Mouse (Mus musculus): ENCODE measurements at regions not wholly inside any gene's neighbourhood (a gene's known extent, or its start where the extent isn't known, plus 50 kb on each side); places are given as distances from the start of the nearest gene placed in this dataset.

GRCm38 (mm10) chr8:15388791-15389190 lies 342.9 kb upstream of the BB014433 start:
- no peak overlapping the region for H3K4me3 ChIP-seq (replicated peaks; ENCODE audit: extremely low read depth, low read depth, low read length)
- TF ChIP-seq POLR2A (IDR thresholded peaks at IDR 0.05; ENCODE audit: borderline replicate concordance, extremely low read depth, low read depth, low read length) (no peak), CTCF (IDR thresholded peaks at IDR 0.05; ENCODE audit: insufficient read depth, low read length) (no peak)
- WGBS, result 80% methylated on average over 5 of the region's 5 CpGs
- no peak for DNase-seq
- no peaks in the 10 kb centered on the region for H3K4me1 ChIP-seq (ENCODE audit: control insufficient read depth, insufficient read depth, low read length)

DNA sequence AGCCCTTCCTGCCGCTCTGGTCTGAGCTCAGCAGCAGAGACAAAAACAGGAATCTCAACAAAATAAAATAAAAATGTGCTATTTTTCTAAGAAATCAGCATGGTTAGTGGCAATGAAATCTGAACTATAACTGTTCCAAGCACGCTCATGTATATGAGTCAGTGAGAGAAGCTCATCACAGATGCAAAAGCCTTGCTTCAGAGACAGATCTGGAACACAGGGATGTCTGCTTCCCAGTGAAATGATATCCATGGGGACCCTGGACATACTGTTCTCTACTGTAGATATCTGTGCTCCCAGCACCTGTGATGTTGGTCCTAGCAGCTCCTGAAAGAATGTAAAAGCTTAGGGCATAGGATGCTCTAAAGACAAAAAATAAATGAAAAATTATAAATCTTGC lies 321.2 kb upstream of the BB014433 start:
- WGBS, result 73% methylated on average over 2 of the region's 2 CpGs
- TF ChIP-seq POLR2A (IDR thresholded peaks at IDR 0.05; ENCODE audit: borderline replicate concordance, extremely low read depth, low read depth, low read length) (no peak), CTCF (IDR thresholded peaks at IDR 0.05; ENCODE audit: insufficient read depth, low read length) (no peak)
- no peaks in the 10 kb centered on the region for H3K4me1 ChIP-seq (ENCODE audit: control insufficient read depth, insufficient read depth, low read length)
- no peak overlapping the region for H3K4me3 ChIP-seq (replicated peaks; ENCODE audit: extremely low read depth, low read depth, low read length)
- DNase-seq, result no peak

DNA sequence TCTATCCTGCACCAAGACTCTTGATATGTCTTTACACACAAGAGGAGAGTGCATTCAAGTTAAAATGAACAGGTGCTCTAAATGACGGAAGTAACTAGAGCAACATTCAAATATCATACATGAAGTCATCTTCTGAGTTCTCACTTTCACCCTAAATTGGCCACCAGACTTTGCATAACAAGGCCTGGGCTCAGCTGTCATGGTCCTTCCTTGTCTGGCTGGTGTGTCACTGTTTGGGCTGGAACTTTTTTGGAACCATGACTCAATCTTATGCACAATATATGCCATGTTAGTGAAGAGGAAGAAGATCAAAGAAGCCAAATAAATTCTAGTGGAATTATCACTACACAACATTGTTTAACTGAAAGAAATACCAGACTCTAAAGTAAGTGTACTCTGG lies 318.7 kb upstream of the BB014433 start:
- TF ChIP-seq CTCF (IDR thresholded peaks at IDR 0.05; ENCODE audit: insufficient read depth, low read length) (no peak), POLR2A (IDR thresholded peaks at IDR 0.05; ENCODE audit: borderline replicate concordance, extremely low read depth, low read depth, low read length) (no peak)
- H3K4me3 ChIP-seq (replicated peaks; ENCODE audit: extremely low read depth, low read depth, low read length), result no peak overlapping the region
- 81% methylated on average over 1 of the region's 1 CpGs for WGBS
- no peak for DNase-seq
- H3K4me1 ChIP-seq (ENCODE audit: control insufficient read depth, insufficient read depth, low read length), result no peaks in the 10 kb centered on the region

GRCm38 (mm10) chr8:15344151-15344550 lies 298.3 kb upstream of the BB014433 start:
- 60% methylated on average over 5 of the region's 5 CpGs for WGBS
- DNase-seq, result no peak
- no peak overlapping the region for H3K4me3 ChIP-seq (replicated peaks; ENCODE audit: extremely low read depth, low read depth, low read length)
- TF ChIP-seq CTCF (IDR thresholded peaks at IDR 0.05; ENCODE audit: insufficient read depth, low read length), result no peak
- TF ChIP-seq POLR2A (IDR thresholded peaks at IDR 0.05; ENCODE audit: borderline replicate concordance, extremely low read depth, low read depth, low read length), result no peak
- H3K4me1 ChIP-seq (ENCODE audit: control insufficient read depth, insufficient read depth, low read length), result no peaks in the 10 kb centered on the region

- 75% methylated on average over 1 of the region's 1 CpGs for WGBS
- Histone ChIP-seq H3K4me1 (ENCODE audit: control insufficient read depth, insufficient read depth, low read length) (no peaks in the 10 kb centered on the region), H3K4me3 (replicated peaks; ENCODE audit: extremely low read depth, low read depth, low read length) (no peak overlapping the region)
- TF ChIP-seq POLR2A (IDR thresholded peaks at IDR 0.05; ENCODE audit: borderline replicate concordance, extremely low read depth, low read depth, low read length) (no peak), CTCF (IDR thresholded peaks at IDR 0.05; ENCODE audit: insufficient read depth, low read length) (no peak)
- no peak for DNase-seq
Observed at GRCm38 (mm10) chr8:15343616-15344015, 297.7 kb upstream of the BB014433 start.

DNA sequence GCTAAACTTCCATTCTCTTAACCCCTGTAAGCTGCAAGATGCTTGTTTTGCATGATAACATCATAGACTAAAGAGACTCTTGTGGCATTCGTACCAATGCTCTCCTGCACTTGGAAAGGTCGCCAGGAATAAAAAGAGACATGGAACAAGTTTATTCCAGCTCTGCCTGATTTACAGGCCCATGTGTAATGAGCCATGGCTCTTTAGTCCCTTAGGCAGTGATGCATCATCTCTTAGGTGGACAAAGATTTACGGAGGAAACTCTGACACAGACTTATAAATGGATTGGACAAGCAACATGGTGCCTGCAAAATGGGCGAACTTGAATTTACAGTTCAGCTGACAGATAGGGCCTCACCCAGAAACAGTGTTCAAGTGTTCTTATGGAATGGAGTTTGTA lies 288.7 kb upstream of the BB014433 start:
- 77% methylated on average over 4 of the region's 4 CpGs for WGBS
- Histone ChIP-seq H3K4me1 (ENCODE audit: control insufficient read depth, insufficient read depth, low read length) (no peaks in the 10 kb centered on the region), H3K4me3 (replicated peaks; ENCODE audit: extremely low read depth, low read depth, low read length) (no peak overlapping the region)
- TF ChIP-seq POLR2A (IDR thresholded peaks at IDR 0.05; ENCODE audit: borderline replicate concordance, extremely low read depth, low read depth, low read length) (no peak), CTCF (IDR thresholded peaks at IDR 0.05; ENCODE audit: insufficient read depth, low read length) (no peak)
- DNase-seq, result no peak

- TF ChIP-seq POLR2A (IDR thresholded peaks at IDR 0.05; ENCODE audit: borderline replicate concordance, extremely low read depth, low read depth, low read length), result no peak
- TF ChIP-seq CTCF (IDR thresholded peaks at IDR 0.05; ENCODE audit: insufficient read depth, low read length), result no peak
- no peak overlapping the region for H3K4me3 ChIP-seq (replicated peaks; ENCODE audit: extremely low read depth, low read depth, low read length)
- WGBS, result 34% methylated on average over 5 of the region's 5 CpGs
Observed at GRCm38 (mm10) chr8:15327312-15327711, 281.4 kb upstream of the BB014433 start.

DNA sequence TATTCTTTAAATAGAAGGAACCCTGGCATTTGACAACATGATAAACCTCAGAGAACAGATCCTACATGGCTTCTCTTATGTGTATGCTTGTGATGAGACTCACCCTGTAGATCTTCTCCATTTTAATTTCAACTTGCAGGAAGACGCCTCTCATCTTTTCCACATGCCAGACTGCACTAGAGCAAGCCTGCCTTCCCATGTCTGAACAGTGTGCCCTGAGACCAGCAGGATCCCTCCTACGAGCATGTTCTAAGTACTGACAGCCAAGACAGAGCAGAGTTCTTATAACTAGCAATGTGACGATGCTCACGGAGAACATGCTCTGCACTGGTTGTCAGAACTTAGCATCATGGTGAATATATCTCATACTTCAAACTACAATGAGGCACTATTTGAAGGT lies 277.5 kb upstream of the BB014433 start:
- Histone ChIP-seq H3K4me1 (ENCODE audit: control insufficient read depth, insufficient read depth, low read length) (no peaks in the 10 kb centered on the region), H3K4me3 (replicated peaks; ENCODE audit: extremely low read depth, low read depth, low read length) (no peak overlapping the region)
- 82% methylated on average over 4 of the region's 4 CpGs for WGBS
- DNase-seq, result no peak
- no peak for TF ChIP-seq CTCF (IDR thresholded peaks at IDR 0.05; ENCODE audit: insufficient read depth, low read length)

More at GRCm38 (mm10) chr8:15327312-15327711, 281.4 kb upstream of the BB014433 start:
- no peak for DNase-seq
- no peaks in the 10 kb centered on the region for H3K4me1 ChIP-seq (ENCODE audit: control insufficient read depth, insufficient read depth, low read length)

DNA sequence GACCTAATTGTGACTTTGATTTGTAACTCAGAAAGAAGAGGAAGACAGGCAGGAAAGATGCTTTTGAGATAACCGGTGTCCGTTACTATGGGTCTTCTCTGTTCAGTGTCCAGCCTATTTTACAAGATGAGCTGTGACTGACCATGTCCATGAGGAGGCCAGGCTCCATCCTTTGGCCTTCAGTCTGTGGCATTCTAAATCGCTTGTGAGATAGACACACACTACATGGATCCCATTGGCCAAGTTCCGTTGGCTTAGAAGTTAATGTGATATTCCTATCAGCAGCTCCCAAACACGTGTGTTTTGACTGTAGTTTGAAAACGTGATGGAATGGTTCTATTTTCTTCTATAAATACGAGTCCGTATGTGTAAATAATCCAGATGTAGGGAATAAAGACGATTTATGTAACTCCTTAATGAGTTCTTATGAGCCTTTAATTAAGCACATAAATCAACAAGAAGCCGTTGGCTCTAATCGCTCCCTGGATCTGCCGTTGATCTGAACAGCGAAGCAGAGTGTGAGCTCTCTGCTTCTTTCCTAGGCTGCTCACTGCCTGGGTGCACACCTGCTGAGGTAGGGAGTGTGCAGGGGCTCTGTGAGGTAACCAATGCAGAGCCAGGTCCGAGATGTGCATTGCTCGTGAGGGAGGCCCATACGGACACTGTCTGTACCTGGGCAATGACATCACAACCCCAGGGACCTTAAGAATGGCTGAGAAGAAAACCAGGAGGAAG lies 272.4 kb upstream of the BB014433 start:
- Histone ChIP-seq H3K4me1 (ENCODE audit: control insufficient read depth, insufficient read depth, low read length) (no peaks in the 10 kb centered on the region), H3K4me3 (replicated peaks; ENCODE audit: extremely low read depth, low read depth, low read length) (no peak overlapping the region)
- WGBS, result 78% methylated on average over 16 of the region's 16 CpGs
- TF ChIP-seq CTCF (IDR thresholded peaks at IDR 0.05; ENCODE audit: insufficient read depth, low read length) (no peak), POLR2A (IDR thresholded peaks at IDR 0.05; ENCODE audit: borderline replicate concordance, extremely low read depth, low read depth, low read length) (no peak)
- DNase-seq, result no peak

DNA sequence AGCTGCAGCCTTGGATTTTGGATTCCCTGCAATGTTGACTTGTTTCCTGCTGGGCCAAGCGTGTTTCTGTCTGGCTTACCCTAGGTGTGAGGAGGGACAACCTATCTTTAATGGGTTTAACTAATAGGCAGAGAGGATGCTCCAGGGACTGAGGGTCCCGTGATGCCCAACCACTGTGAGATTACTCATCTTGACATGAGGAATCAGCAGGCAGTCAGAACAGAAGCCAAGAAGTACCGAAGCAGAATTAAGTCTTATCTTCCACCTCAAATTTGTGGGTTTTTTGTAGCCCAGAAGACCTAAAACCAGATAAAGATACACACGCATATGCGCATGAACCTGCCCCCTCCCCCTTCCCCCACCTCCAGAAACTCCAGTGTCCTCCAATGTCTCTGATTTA lies 267.6 kb upstream of the BB014433 start:
- no peak for DNase-seq
- TF ChIP-seq CTCF (IDR thresholded peaks at IDR 0.05; ENCODE audit: insufficient read depth, low read length) (no peak), POLR2A (IDR thresholded peaks at IDR 0.05; ENCODE audit: borderline replicate concordance, extremely low read depth, low read depth, low read length) (no peak)
- no peaks in the 10 kb centered on the region for H3K4me1 ChIP-seq (ENCODE audit: control insufficient read depth, insufficient read depth, low read length)
- WGBS, result 70% methylated on average over 5 of the region's 5 CpGs
- H3K4me3 ChIP-seq (replicated peaks; ENCODE audit: extremely low read depth, low read depth, low read length), result no peak overlapping the region
